Mouse (Mus musculus) spleen, embryonic (tissue): ENCODE data around the gene Pheta1.

Experiments
- CTCF ChIA-PET: fragments of 350-600 bp; sonication (Branson Sonifier 250); formaldehyde crosslinking; loops from one replicate; lab custom pipeline; 2022; lab: Charles Lee

The Pheta1 gene

DNA sequence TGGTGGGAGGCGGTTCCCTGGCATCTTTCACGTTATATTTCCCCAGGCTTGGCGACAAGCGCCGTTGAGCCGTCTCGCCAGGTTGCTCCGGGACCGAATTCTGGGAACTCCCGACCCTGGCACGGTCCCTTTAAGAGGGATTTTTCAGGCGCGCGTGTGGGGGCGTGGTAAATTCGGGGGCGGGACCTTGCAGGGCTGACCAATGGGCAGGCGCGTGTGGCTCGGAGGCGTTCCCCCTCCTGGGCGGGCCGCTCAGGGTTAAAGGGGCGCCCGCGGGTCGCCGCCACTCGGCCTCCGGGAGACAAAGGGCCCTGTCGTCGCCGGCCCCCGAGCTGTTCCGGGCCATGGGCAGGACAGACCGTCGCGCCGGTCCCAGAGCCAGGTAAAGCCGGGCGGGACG, at the start of gene Pheta1:
TSS of gene Pheta1 (plus strand) at position 242 of the 400 bp plus-strand sequence.
- CTCF ChIA-PET, result interaction anchor here (1.5 to 1.7 kb wide), 2 partner anchors 12 to 32 kb away, joined by 3 to 7 read pairs; no protein-coding TSS in a partner anchor

DNA sequence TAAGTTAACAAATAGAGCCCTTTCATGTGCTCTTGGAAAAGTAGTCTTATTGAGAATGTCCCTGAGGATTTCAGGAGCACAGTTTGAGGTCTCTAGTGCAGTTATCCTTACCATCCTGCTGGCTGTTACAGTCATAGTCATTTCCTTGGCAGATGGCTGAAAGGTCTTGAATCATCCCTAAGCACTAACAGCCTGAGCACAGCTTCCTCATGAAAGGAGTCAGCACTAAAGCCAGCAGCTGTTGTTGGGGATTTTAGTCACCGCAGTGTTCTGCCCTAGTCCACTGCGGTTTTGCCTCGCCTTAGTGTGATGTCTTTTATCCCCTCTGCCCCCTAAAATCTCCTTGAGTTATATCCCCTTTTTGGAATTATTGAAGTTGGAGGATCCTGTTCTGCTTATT, 41.6 kb upstream of the Pheta1 start:
- CTCF ChIA-PET, result no interaction called here

DNA sequence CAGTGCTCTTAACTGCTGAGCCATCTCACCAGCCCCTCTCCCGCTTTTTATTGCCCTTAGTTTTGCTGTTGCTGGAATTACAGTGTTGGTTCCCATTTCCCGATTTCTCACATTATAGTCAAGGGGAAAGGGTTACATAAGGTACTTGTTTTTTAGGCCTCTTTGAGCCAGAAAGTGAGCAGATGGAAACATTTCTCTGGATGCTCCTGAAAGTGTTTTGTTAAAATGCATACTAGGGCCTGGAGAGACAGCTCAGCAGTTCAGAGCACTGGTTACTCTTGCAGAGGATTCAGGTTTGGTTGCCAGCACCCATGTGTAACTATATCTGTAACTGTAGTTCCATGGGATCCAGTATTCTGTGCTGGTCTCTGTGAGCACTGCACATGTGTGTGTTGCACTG, 40.6 kb upstream of the Pheta1 start:
- CTCF ChIA-PET, result no interaction called here

DNA sequence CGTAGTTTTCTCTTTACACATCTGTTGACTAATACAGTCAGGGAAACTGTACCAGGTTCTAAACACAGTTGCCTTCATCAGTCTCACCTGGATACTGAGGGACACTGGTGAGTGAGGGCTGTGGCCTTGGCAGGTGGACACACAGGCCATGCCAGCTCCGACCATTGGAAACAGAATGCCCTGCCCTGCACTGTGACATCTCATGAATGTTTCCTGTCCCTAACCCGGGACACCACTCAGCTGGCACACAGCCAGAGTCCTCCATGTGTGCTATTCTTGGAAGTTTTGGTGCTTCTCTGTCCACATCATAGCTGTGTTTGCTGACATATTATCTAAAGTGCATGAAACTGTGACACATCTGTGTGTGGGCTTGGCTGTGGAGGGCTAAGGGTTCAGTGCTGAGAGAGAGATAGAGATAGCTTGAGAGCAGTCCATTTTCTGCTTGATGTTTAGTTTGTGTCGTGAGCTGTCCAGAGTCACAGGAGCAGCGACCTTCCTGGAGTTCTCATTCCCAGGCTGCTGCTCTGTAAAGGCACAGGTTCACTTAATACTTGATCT, 39.0 kb upstream of the Pheta1 start:
- CTCF ChIA-PET, result interaction anchor here (0.5 to 1.2 kb wide), 3 partner anchors 19 to 297 kb away, joined by 3 read pairs; no protein-coding TSS in a partner anchor

DNA sequence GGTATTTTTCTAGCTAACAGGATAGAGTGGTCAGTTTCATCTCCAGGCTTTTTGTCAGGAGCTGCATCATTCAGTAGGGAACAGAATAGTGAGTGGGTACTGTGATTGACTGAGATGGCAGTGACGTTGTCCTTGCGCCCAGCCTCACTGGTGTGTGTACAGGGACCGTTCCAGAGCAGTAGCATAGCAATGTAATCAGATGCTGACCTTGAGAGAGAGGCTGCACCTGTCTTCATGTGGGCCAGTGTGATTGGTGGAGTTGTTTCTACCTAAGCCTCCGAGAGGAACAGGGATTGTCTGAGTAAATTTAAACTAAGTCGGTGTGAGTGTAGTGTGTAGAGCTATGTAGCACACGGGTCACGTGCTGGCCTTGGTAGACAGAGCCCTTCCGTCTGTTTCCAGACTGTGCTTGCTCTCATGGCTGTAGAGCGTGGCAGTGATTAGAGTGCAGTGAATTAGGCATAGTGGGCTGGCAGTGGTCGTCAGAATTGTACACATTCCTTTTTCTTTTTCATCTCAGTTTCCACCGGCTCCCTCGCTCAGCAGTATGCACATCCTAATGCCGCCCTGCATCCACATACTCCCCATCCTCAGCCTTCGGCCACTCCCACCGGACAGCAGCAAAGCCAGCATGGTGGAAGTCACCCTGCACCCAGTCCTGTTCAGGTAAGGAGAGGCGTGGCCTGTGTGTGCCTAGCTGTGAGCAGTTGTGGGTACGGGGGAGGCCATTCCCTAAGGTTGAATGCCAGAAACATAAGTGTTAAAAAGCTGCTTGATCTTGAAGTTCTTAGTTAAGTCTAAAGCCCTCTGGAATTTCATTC, 38.2 kb upstream of the Pheta1 start:
- CTCF ChIA-PET, result interaction anchor here (0.7 to 1.2 kb wide), 2 partner anchors 20 to 298 kb away, joined by 3 read pairs; no protein-coding TSS in a partner anchor

DNA sequence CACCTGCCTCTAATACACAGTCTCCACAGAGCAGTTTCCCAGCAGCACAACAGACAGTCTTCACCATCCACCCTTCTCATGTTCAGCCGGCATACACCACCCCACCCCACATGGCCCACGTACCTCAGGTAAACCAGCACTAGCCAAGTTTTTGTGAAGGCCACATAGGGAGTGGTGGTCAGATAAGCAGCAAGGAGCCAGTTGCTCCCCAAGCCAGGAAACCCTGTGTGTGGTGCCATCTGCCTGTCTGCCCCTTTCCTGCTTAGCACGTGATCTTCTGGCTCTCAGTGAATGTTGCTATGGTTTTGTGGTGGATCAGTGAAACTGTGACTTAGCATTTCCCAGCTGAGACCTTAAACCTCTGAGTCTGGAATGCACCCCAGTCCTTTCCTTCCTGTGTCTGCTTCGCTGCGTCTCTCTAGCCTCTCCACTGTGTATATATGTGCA, 37.3 kb upstream of the Pheta1 start:
- CTCF ChIA-PET, result interaction anchor here (1.8 kb wide), 1 partner anchor 32 kb away, joined by 6 read pairs; no protein-coding TSS in a partner anchor

DNA sequence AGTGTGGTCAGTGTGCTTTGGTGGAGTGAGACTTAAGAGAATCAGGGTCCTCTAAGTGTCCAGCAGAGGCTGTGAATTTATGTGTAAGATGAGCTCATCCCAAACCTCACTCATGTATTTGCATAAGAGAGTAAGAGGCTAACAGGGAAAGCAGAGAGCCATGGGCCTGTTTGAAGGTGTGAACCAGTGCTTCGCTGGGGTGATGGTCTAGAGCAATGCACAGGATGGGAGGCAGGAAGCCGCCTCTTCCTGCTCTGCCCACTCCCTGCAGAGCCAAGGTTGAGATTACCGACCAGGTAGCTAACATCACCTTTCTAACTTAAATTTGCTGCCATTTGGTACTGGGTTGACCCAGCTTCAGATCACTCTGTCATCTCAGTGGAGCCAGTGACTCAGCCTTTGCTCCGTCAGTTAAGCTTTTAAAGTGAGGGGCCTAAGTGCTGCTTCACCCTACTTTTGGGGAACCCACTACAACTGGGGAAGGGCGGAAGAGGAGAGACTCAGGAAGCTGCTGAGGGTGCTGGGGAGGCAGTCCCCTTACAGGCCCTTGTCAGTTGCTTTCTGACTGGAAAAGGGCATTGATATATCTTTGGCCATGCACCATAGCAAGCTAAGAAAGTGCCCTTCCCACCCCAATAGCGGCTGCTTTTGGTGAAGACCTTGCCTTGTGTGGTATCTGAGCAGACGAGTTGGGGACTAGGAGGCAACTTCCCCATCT, 36.1 kb upstream of the Pheta1 start:
- CTCF ChIA-PET, result interaction anchor here (0.6 to 1.8 kb wide), 6 partner anchors 20 to 974 kb away, joined by 3 to 6 read pairs (median 3); no protein-coding TSS in a partner anchor

DNA sequence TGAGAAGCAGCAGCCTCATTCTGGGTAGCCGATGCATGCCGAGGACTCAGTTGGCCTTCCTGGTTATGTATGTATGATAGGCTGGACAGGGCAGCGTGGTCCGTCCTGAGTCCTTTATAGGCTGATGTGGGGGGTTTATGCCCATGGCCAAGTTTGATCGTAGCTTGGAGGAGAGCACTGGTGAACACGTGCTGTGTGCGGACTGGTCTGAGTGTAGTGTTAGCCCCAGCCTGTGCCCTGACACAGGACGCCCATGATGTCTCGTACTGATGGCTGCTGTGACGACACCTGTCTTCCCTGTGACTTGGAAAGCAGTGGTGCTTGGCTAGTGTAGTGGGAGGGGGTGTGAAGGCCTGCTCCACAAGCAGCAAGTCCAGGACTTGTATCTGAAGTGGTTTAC, 35.0 kb upstream of the Pheta1 start:
- CTCF ChIA-PET, result interaction anchor here (0.6 kb wide), 2 partner anchors 36 to 229 kb away, joined by 3 to 4 read pairs; no protein-coding TSS in a partner anchor

DNA sequence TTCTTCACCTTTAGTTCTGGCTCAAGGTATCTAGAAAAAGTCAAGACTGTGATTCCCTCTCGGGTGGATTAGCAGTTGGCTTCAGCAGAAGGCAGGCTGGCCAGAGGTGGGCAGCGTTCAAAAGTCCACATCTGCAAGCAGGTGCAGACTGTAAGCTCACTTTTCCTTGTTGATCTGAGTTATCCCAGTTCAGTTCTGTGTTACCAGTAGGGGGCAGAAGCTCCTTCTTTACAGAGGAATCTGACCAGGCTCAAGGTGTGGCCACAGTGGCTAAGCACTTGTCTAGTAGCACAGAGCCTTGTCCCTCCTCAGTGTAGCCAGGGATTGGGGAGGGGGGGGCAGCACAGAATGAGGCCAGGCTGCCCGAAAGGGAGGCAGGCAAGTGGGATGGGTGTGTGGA, 33.7 kb upstream of the Pheta1 start:
- CTCF ChIA-PET, result interaction anchor here (0.6 to 1.2 kb wide), 5 partner anchors 9 to 61 kb away, joined by 3 to 5 read pairs (median 3); no protein-coding TSS in a partner anchor

DNA sequence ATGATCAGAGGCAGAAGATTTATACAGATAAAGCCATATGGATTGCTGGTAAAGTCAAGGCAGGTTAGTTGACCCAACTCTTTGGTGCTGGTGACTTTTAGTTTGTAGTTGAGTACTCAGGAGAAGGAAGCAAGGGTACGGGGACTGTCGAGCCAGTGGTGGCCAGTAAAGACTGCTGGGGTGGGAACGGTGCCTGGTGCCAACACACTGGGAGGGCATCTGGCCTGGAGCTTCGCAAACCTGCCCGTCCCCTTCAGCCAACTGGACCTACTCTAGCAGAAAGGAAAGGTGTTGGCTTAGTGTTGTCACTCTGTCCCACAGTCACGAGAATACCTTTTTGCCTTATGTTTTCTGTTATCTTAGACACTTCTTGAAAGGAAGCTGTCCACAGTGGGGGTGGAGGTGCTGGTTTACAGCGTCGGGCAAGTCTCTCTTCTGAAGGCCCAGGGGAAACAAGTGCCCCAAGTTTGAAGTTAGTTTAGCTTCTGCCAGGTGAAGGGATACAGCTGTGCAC, 32.9 kb upstream of the Pheta1 start:
- CTCF ChIA-PET, result interaction anchor here (0.6 to 1.7 kb wide), 2 partner anchors 13 to 137 kb away, joined by 6 read pairs; no protein-coding TSS in a partner anchor

DNA sequence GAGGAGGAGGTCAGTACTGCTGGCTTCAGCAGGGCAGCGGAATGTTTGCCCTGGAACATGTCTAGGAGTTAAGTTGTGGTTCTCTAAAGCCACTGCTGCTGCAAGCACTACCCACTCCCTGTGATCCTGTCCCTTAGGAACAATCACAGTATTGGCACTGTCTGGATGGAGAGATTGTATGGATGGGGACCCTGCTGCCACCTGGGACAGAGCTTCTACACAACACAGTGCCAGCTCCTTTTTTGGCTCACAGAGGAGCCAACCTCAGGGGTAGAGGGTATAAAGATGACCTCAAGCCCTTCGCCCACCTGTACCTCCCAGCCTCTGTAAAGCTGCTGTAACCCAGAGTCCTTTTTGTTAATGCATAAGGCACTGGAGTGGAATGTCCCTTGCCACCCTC, 32.2 kb upstream of the Pheta1 start:
- CTCF ChIA-PET, result interaction anchor here (0.6 to 1.7 kb wide), 5 partner anchors 12 to 164 kb away, joined by 3 to 6 read pairs (median 4); partner anchors contain the start of gene Pheta1

DNA sequence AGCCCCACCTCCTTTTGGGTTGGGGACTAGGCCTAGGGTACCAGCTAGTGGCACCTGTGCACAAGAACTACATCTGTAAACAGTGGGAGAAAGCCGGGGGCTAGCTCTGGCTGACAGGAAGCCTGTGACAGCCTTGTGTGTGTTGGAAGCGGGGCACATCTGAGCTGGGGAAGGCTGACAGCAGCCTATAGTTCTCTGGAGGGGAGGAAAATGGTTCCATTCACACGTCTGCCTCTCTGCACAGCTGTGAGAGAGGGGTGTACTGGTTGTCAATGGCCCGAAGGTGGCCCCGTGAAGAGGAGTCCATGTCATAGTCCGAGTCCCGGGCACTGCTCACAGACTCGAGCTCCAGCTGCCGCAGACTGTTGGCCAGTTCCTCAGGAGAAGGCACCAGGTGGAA, 31.2 kb upstream of the Pheta1 start:
- CTCF ChIA-PET, result interaction anchor here (0.9 to 1.7 kb wide), 2 partner anchors 11 to 25 kb away, joined by 4 to 6 read pairs; no protein-coding TSS in a partner anchor

DNA sequence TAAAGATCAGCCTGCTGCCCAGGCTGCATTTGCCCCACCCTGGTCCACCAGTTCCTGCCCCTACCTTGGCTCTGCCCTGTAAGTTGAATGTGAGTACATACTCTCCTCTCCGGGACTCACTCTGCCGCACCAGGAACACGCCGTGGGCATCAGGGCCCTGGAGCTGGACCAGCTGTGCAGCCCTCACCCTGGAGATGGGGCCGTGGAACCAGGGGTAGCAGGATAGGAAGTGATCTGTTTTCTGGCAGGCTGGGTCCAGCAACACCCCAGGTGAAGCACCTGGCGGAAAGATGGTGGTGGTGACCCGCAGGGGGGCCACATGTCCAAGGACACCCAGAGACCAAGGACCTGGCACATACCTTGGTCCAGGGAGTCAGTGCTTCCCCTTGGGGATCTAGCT, 30.4 kb upstream of the Pheta1 start:
- CTCF ChIA-PET, result no interaction called here

DNA sequence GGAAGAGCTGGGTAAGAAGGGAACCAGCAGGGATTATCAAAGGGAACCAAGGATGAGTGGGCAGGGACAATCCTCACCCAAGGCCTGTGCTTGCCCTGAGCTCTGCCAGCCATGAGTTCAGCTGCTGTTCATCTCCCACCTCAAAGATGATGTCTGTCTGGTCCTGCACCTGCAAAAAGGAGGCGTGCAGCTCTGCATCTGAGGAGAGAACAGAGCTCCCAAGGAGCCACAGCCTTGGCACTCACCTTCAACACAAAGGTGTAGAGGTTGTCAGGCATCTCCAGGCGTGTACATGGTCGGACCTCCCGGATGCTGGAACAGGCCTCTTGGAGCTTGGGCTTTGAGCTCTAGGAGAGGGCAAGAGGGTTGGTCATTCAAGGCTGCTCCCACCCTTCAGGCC, 29.9 kb upstream of the Pheta1 start:
- CTCF ChIA-PET, result no interaction called here

DNA sequence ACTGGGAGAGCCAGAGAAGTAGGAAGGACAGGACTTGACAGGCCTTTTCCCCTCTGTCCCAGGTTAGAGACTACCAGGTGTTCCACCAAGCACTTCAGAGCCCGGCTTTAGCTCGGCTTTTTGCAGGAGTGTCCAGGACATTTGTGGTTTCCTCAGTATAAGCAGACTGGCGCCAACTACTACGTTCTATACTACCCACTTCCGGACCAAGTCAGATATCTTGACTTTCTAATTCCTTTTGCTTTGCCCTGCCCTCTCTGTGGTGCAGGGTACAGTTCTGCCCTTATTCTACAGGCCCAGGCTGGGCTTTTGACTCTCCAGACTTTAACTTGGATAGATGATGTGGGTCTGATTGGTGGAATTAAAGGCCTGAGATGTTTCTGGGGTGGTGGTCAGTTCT, 29.2 kb upstream of the Pheta1 start:
- CTCF ChIA-PET, result no interaction called here

DNA sequence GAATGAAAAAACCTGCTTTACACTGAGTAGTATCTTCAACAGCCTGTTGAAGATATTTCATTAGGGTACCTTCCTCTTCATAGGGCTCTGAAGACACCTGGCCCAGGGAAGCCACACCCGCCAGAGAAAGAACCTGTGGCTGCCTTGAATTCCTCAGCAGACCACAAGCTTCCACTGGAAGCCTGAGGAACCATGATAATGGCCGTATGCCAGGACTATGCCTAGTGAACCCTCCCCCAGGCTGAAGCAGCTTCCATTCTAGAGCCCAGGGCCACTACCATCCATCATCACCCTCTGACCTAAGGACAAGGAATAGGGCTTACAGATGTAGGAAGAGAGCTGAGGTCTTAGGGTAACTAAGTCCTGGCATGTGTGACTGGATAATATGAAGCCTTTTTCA, 28.6 kb upstream of the Pheta1 start:
- CTCF ChIA-PET, result interaction anchor here (1.4 kb wide), 1 partner anchor 30 kb away, joined by 4 read pairs; no protein-coding TSS in a partner anchor

DNA sequence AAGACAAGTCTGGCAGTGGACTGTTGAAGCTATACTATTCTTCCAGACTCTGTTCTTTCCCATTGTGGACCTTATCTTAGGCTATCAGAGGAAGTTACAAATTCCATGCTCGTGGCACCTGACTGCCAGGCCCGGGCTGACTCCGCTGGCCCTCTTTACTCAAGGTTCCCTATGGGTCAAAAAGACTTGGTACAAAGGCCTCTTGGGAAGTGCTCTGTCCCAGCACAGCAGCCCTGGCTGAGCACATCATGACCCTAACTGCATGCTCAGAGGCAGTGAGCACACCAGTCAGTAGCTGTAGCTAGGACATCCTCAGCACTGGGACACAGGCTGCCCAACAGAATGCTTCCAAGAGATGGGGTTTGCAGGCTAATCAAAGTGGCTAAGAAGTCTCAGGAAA, 28.1 kb upstream of the Pheta1 start:
- CTCF ChIA-PET, result interaction anchor here (0.9 to 1.4 kb wide), 2 partner anchors 15 to 29 kb away, joined by 4 to 9 read pairs; no protein-coding TSS in a partner anchor

DNA sequence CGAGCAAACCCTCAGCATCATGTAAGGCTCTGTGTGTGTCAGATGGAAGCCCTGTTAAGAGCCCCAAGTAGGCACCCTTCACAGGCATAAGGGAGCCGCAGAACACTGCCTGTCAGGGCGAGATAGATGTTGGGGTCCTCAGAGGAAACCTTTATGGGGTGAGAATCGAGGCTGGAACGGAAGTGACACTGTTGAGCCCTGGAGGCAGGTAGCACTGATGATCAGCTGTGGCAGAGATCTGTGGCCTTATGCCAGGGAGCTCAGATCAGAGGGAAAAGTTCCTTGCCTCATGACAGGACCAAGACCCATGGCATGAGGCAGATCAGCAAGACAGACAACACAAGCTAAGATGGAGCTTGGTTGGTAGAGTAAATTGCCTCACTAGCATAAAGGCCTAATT, 27.7 kb upstream of the Pheta1 start:
- CTCF ChIA-PET, result interaction anchor here (0.9 to 1.4 kb wide), 2 partner anchors 15 to 29 kb away, joined by 4 to 9 read pairs; no protein-coding TSS in a partner anchor

DNA sequence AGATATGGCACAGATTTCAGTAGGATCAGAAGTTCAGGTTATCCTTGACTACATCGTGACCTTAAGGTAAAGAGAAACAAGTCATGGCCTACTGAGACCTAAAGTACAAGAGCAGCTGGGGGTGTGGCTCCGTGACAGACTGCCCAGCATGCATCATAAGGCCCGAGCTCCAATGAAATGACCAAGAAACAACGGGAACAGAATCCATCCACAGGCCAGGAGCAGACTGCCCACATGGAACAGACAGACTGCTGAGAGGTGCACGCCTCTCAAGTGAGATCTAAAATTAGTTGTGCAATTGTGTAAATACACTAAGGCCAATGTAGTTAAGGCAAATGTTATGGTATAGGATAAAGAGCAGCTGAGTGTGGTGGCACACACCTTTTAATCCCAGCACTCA, 27.2 kb upstream of the Pheta1 start:
- CTCF ChIA-PET, result interaction anchor here (0.9 to 1.4 kb wide), 2 partner anchors 14 to 28 kb away, joined by 4 to 9 read pairs; no protein-coding TSS in a partner anchor

DNA sequence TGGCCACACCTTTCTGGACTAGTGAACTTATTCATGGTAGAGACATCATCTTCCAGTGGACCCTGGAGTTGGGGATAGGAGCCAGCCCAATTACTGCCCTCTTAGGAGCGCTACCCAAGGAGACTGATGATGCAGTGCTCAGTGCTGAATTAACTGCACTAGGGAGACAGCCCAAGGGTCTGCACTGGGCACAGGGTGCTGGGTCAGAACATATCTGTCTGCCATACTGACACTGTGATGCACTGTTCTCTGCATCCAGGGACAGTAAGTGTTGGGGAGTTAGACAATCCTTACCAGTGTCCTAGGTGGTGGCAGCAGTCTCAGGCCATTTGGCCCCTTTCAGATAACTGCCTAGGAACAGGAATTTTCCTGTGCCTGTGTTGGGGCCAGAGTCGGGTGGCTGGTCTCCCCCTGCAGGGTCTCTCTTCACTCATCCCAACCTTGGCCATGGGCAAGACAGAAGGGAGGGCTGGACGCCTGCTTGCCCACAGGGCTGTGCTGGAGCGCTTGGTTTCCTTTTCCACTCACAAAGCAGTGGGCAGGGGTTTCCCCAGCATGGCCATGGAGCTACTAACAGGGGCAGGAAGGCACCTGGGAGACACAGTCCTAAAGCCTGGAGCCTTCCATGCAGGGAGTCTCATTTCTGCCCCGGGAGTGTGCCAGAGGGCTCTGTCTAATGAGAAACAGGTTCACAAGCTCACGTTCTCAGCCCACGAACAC, 25.8 kb upstream of the Pheta1 start:
- CTCF ChIA-PET, result interaction anchor here (0.8 kb wide), 1 partner anchor 20 kb away, joined by 3 read pairs; no protein-coding TSS in a partner anchor
